Mouse (Mus musculus) stomach, postnatal 0 days (tissue): ENCODE measurements around the gene Tcte3.
"Not testable (repeated sequence)": the region's sequence is repeated elsewhere in the genome, so short reads cannot be mapped to it uniquely, and the experiment has no call there.

Experiments
- CTCF ChIP-seq: IDR thresholded peaks from 2 replicates; pipeline ENCODE4 v1.5.1; 2016; ENCODE audit warnings: antibody characterized with exemption, low read depth, mild to moderate bottlenecking, moderate library complexity
- EP300 ChIP-seq: optimal IDR thresholded peaks from 2 replicates; pipeline ENCODE3; 2016; ENCODE audit warnings: antibody characterized with exemption

- not testable (repeated sequence) for TF ChIP-seq CTCF, EP300
Measured at GRCm38 (mm10) chr17:14994140-14994539, 47.1 kb downstream of the Tcte3 start.
